Mouse (Mus musculus) T-helper 2 cell (primary cell): Measurements from ENCODE around the gene Pacrg.

Source experiments
- in situ Hi-C: fragments of 300-600 bp; cut with MboI, MseI; formaldehyde crosslinking; loops from one replicate; pipeline ENCODE4 v1.15.1; 2025; ENCODE audit warnings: high pct_unique_total_duplicates

Pacrg gene

GRCm38 (mm10) chr17:10456409-10456808 is 383.7 kb downstream of the Pacrg start:
- in situ Hi-C loops = no loop called here

GRCm38 (mm10) chr17:10455961-10456360 is 384.1 kb downstream of the Pacrg start:
- in situ Hi-C loops = no loop called here

- in situ Hi-C loops = no loop called here
Observed at GRCm38 (mm10) chr17:10454406-10454805, 385.7 kb downstream of the Pacrg start.

- in situ Hi-C loops = no loop called here
Observed at GRCm38 (mm10) chr17:10452801-10453200, 387.3 kb downstream of the Pacrg start.

GRCm38 (mm10) chr17:10451306-10452077 is 388.6 kb downstream of the Pacrg start:
- in situ Hi-C loops = no loop called here

- in situ Hi-C loops = no loop called here
Observed at GRCm38 (mm10) chr17:10449800-10450299, 390.3 kb downstream of the Pacrg start.

GRCm38 (mm10) chr17:10448417-10448816 is 391.7 kb downstream of the Pacrg start:
- in situ Hi-C loops = no loop called here

- in situ Hi-C loops = no loop called here
Observed at GRCm38 (mm10) chr17:10441501-10442111, 398.5 kb downstream of the Pacrg start.

- in situ Hi-C loops = no loop called here
Observed at GRCm38 (mm10) chr17:10440961-10441360, 399.1 kb downstream of the Pacrg start.

GRCm38 (mm10) chr17:10439815-10440214 is 400.3 kb downstream of the Pacrg start:
- in situ Hi-C loops = no loop called here

- in situ Hi-C loops = no loop called here
Observed at GRCm38 (mm10) chr17:10434867-10435266, 405.2 kb downstream of the Pacrg start.

- in situ Hi-C loops = no loop called here
Observed at GRCm38 (mm10) chr17:10432525-10433180, 407.5 kb downstream of the Pacrg start.

GRCm38 (mm10) chr17:10431849-10432524 is 408.1 kb downstream of the Pacrg start:
- in situ Hi-C loops = no loop called here

GRCm38 (mm10) chr17:10430831-10431230 is 409.3 kb downstream of the Pacrg start:
- in situ Hi-C loops = no loop called here

- in situ Hi-C loops = no loop called here
Observed at GRCm38 (mm10) chr17:10429406-10429805, 410.7 kb downstream of the Pacrg start.

- in situ Hi-C loops = no loop called here
Observed at GRCm38 (mm10) chr17:10425311-10425710, 414.8 kb downstream of the Pacrg start.

- in situ Hi-C loops = no loop called here
Observed at GRCm38 (mm10) chr17:10417558-10418253, 422.4 kb downstream of the Pacrg start.

- in situ Hi-C loops = no loop called here
Observed at GRCm38 (mm10) chr17:10416995-10417394, 423.1 kb downstream of the Pacrg start.

GRCm38 (mm10) chr17:10416101-10416500 is 424.0 kb downstream of the Pacrg start:
- in situ Hi-C loops = no loop called here

- in situ Hi-C loops = no loop called here
Observed at GRCm38 (mm10) chr17:10414383-10414782, 425.7 kb downstream of the Pacrg start.

GRCm38 (mm10) chr17:10413870-10414269 is 426.2 kb downstream of the Pacrg start:
- in situ Hi-C loops = no loop called here
